Mouse (Mus musculus) R1 (cell line): ENCODE results near the gene Dctn1.

Experiments
- DNase-seq: peaks from one replicate; pipeline ENCODE4 v3.0.0-alpha.2; 2018; ENCODE audit warnings: low read depth, low spot score

Gene Dctn1

GRCm38 (mm10) chr6:83219814-83220213 lies 54.1 kb downstream of the Dctn1 start, which contains the start of gene Slc4a5:
TSS of gene Slc4a5 (plus strand) at chr6:83219828.
- no peak for DNase-seq

GRCm38 (mm10) chr6:83231486-83231885 lies 65.8 kb downstream of the Dctn1 start:
- peak; percentile 31 for DNase-seq

GRCm38 (mm10) chr6:83233306-83233705 lies 67.6 kb downstream of the Dctn1 start:
- no peak for DNase-seq

- peak; percentile 88 for DNase-seq
Observed at GRCm38 (mm10) chr6:83234280-83234741, 68.6 kb downstream of the Dctn1 start.

GRCm38 (mm10) chr6:83237123-83237522 lies 71.4 kb downstream of the Dctn1 start:
- peak; percentile 41 for DNase-seq

- no peak for DNase-seq
Observed at GRCm38 (mm10) chr6:83244422-83245061, 78.8 kb downstream of the Dctn1 start.

- no peak for DNase-seq
Observed at GRCm38 (mm10) chr6:83245134-83245533, 79.4 kb downstream of the Dctn1 start.

- DNase-seq = no peak
Observed at GRCm38 (mm10) chr6:83245997-83246396, 80.3 kb downstream of the Dctn1 start.

- no peak for DNase-seq
Observed at GRCm38 (mm10) chr6:83246750-83247149, 81.0 kb downstream of the Dctn1 start.

GRCm38 (mm10) chr6:83247153-83247552 lies 81.4 kb downstream of the Dctn1 start:
- no peak for DNase-seq
